Mouse (Mus musculus): ENCODE measurements around the gene Slc35b3. TPM values are rescaled to one million over a fixed set of nuclear protein-coding genes. Genes with fewer than 3 reads are reported as not detected.

Slc35b3 gene
- total and polyA plus RNA-seq, 2 experiments from 2014 or later = 17.0 to 27.2 TPM

GRCm38 (mm10) chr13:38971047-38971446 is 10.4 kb upstream of the Slc35b3 start:
- no peaks in the 10 kb centered on the region for H3K36me3 ChIP-seq (ENCODE audit: insufficient read depth, low read length)
- no peak overlapping the region for H3K4me2 ChIP-seq (ENCODE audit: low read depth, low read length, poor library complexity, severe bottlenecking)
- DNase-seq (ENCODE audit: low spot score) = no peak
- no peak for TF ChIP-seq CTCF (IDR thresholded peaks at IDR 0.05)
- H3K9ac ChIP-seq (replicated peaks; ENCODE audit: low read length, poor library complexity, severe bottlenecking) = no peak overlapping the region
- ATAC-seq (ENCODE audit: low FRiP score) = no peak
- H3K27me3 ChIP-seq (ENCODE audit: insufficient read depth, low read length) = no peaks in the 10 kb centered on the region
- H3K9me3 ChIP-seq (ENCODE audit: low read length) = no peaks in the 10 kb centered on the region
- 73% methylated on average over 4 of the region's 4 CpGs for WGBS
- no peaks in the 10 kb centered on the region for H3K4me1 ChIP-seq (ENCODE audit: insufficient read depth, low read length)
- H3K4me3 ChIP-seq (ENCODE audit: low read depth, low read length) = no peak overlapping the region
- H3K27ac ChIP-seq (ENCODE audit: low read depth, low read length) = no peak overlapping the region

GRCm38 (mm10) chr13:38967518-38967917 is 6.8 kb upstream of the Slc35b3 start:
- Histone ChIP-seq H3K9me3 (ENCODE audit: low read length) (no peaks in the 10 kb centered on the region), H3K27ac (ENCODE audit: low read depth, low read length) (no peak overlapping the region), H3K4me2 (ENCODE audit: low read depth, low read length, poor library complexity, severe bottlenecking) (no peak overlapping the region), H3K36me3 (ENCODE audit: insufficient read depth, low read length) (no peaks in the 10 kb centered on the region), H3K27me3 (ENCODE audit: insufficient read depth, low read length) (no peaks in the 10 kb centered on the region), H3K9ac (replicated peaks; ENCODE audit: low read length, poor library complexity, severe bottlenecking) (no peak overlapping the region), H3K4me3 (ENCODE audit: low read depth, low read length) (no peak overlapping the region), H3K4me1 (ENCODE audit: insufficient read depth, low read length) (no peaks in the 10 kb centered on the region)
- DNase-seq (ENCODE audit: low spot score) (no peak), ATAC-seq (ENCODE audit: low FRiP score) (no peak)
- TF ChIP-seq CTCF (IDR thresholded peaks at IDR 0.05) = no peak
- 90% methylated on average over 1 of the region's 1 CpGs for WGBS

- H3K27ac ChIP-seq (ENCODE audit: low read depth, low read length) = no peak overlapping the region
- no peaks in the 10 kb centered on the region for H3K4me1 ChIP-seq (ENCODE audit: insufficient read depth, low read length)
- H3K9me3 ChIP-seq (ENCODE audit: low read length) = no peaks in the 10 kb centered on the region
- no peak overlapping the region for H3K4me3 ChIP-seq (ENCODE audit: low read depth, low read length)
- DNase-seq (ENCODE audit: low spot score) = no peak
- no peak overlapping the region for H3K9ac ChIP-seq (replicated peaks; ENCODE audit: low read length, poor library complexity, severe bottlenecking)
- no peaks in the 10 kb centered on the region for H3K27me3 ChIP-seq (ENCODE audit: insufficient read depth, low read length)
- WGBS = 91% methylated on average over 2 of the region's 2 CpGs
- no peak overlapping the region for H3K4me2 ChIP-seq (ENCODE audit: low read depth, low read length, poor library complexity, severe bottlenecking)
- no peak for TF ChIP-seq CTCF (IDR thresholded peaks at IDR 0.05)
- no peaks in the 10 kb centered on the region for H3K36me3 ChIP-seq (ENCODE audit: insufficient read depth, low read length)
- ATAC-seq (ENCODE audit: low FRiP score) = no peak
Measured at GRCm38 (mm10) chr13:38966922-38967448, 6.3 kb upstream of the Slc35b3 start.

- ATAC-seq (ENCODE audit: low FRiP score) (no peak), DNase-seq (ENCODE audit: low spot score) (no peak)
- Histone ChIP-seq H3K4me2 (ENCODE audit: low read depth, low read length, poor library complexity, severe bottlenecking) (no peak overlapping the region), H3K4me1 (ENCODE audit: insufficient read depth, low read length) (no peaks in the 10 kb centered on the region; the same call in 1 of the 2 replicates), H3K27me3 (ENCODE audit: insufficient read depth, low read length) (no peaks in the 10 kb centered on the region), H3K36me3 (ENCODE audit: insufficient read depth, low read length) (no peaks in the 10 kb centered on the region), H3K9ac (replicated peaks; ENCODE audit: low read length, poor library complexity, severe bottlenecking) (no peak overlapping the region), H3K27ac (ENCODE audit: low read depth, low read length) (no peak overlapping the region), H3K9me3 (ENCODE audit: low read length) (no peaks in the 10 kb centered on the region), H3K4me3 (ENCODE audit: low read depth, low read length) (no peak overlapping the region)
- no peak for TF ChIP-seq CTCF (IDR thresholded peaks at IDR 0.05)
- WGBS = 71% methylated on average over 2 of the region's 2 CpGs
Measured at GRCm38 (mm10) chr13:38962771-38963170, 2.1 kb upstream of the Slc35b3 start.

GRCm38 (mm10) chr13:38958037-38958436 is 2.6 kb downstream of the Slc35b3 start:
- Histone ChIP-seq H3K4me3 (ENCODE audit: low read depth, low read length) (no peak overlapping the region), H3K36me3 (ENCODE audit: insufficient read depth, low read length) (peaks cover 12% of the 10 kb centered on the region), H3K27ac (ENCODE audit: low read depth, low read length) (no peak overlapping the region), H3K4me1 (ENCODE audit: insufficient read depth, low read length) (no peaks in the 10 kb centered on the region; the same call in 1 of the 2 replicates), H3K27me3 (ENCODE audit: insufficient read depth, low read length) (no peaks in the 10 kb centered on the region), H3K9ac (replicated peaks; ENCODE audit: low read length, poor library complexity, severe bottlenecking) (no peak overlapping the region), H3K4me2 (ENCODE audit: low read depth, low read length, poor library complexity, severe bottlenecking) (no peak overlapping the region), H3K9me3 (ENCODE audit: low read length) (no peaks in the 10 kb centered on the region)
- no peak for TF ChIP-seq CTCF (IDR thresholded peaks at IDR 0.05)
- WGBS = 79% methylated on average over 5 of the region's 5 CpGs
- ATAC-seq (ENCODE audit: low FRiP score) (no peak), DNase-seq (ENCODE audit: low spot score) (no peak)

GRCm38 (mm10) chr13:38946296-38947012 is 14.2 kb downstream of the Slc35b3 start:
- no peak for TF ChIP-seq CTCF (IDR thresholded peaks at IDR 0.05)
- ATAC-seq (ENCODE audit: low FRiP score) (no peak), DNase-seq (ENCODE audit: low spot score) (no peak)
- Histone ChIP-seq H3K4me3 (ENCODE audit: low read depth, low read length) (no peak overlapping the region), H3K4me1 (ENCODE audit: insufficient read depth, low read length) (no peaks in the 10 kb centered on the region), H3K9me3 (ENCODE audit: low read length) (no peaks in the 10 kb centered on the region), H3K9ac (replicated peaks; ENCODE audit: low read length, poor library complexity, severe bottlenecking) (no peak overlapping the region), H3K27me3 (ENCODE audit: insufficient read depth, low read length) (no peaks in the 10 kb centered on the region), H3K27ac (ENCODE audit: low read depth, low read length) (no peak overlapping the region), H3K4me2 (ENCODE audit: low read depth, low read length, poor library complexity, severe bottlenecking) (no peak overlapping the region), H3K36me3 (ENCODE audit: insufficient read depth, low read length) (peaks cover 20% of the 10 kb centered on the region)
- WGBS = 90% methylated on average over 3 of the region's 3 CpGs

Data from midbrain, postnatal 0 days (tissue).